Mouse (Mus musculus): Measurements from ENCODE around the gene Chit1. TPM values are rescaled to one million over a fixed set of nuclear protein-coding genes. Genes with fewer than 3 reads are reported as not detected.

Gene Chit1
- total and polyA plus RNA-seq, 3 experiments, result not detected

DNA sequence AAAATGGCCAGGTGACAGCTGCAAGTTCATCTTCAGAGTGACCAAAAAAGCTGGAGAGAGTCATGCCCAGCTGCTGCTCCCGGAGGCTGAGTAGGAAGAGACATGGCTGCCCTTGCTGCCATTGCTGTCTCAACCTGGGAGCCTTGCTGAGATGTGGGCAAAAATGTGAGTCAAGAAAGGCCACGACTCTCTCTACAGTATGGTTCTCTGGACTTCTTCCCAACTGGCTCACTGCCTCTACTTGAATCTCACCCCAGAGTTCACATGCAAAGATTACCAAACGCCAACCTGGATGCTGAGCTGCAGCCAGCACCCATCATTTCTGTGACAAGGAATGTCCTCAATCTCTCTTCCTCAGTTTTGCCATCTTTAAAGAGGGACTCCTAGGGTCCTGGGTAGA is 26.9 kb upstream of the Chit1 start:
- Histone ChIP-seq H3K27ac (ENCODE audit: control insufficient read depth, low read depth, low read length) (no peak overlapping the region), H3K9ac (ENCODE audit: control insufficient read depth, low read depth, low read length, poor library complexity, severe bottlenecking) (no peak overlapping the region)
- no peak for TF ChIP-seq ZKSCAN1 (IDR thresholded peaks at IDR 0.05; ENCODE audit: low read depth, low read length)
- no peak for TF ChIP-seq ZMIZ1 (IDR thresholded peaks at IDR 0.05; ENCODE audit: low read depth, low read length)
- no peak for TF ChIP-seq CTCF (IDR thresholded peaks at IDR 0.05 in 2 of 3, conservative IDR thresholded peaks at IDR 0.05 in 1 of 3; ENCODE audit: control insufficient read depth in 1 of 3, insufficient read depth in 1 of 3, low read depth in 2 of 3, low read length in 3 of 3, poor library complexity in 1 of 3, severe bottlenecking in 1 of 3)
- no peak for TF ChIP-seq POLR2AphosphoS2 (IDR thresholded peaks at IDR 0.05; ENCODE audit: low read length)
- no peak for TF ChIP-seq E2F4 (IDR thresholded peaks at IDR 0.05; ENCODE audit: borderline replicate concordance, low read depth, low read length)
- no peak for TF ChIP-seq USF1 (IDR thresholded peaks at IDR 0.05; ENCODE audit: low read depth, low read length)
- TF ChIP-seq NRF1 (IDR thresholded peaks at IDR 0.05; ENCODE audit: insufficient read depth, low read depth, low read length, poor library complexity, severe bottlenecking), result no peak

DNA sequence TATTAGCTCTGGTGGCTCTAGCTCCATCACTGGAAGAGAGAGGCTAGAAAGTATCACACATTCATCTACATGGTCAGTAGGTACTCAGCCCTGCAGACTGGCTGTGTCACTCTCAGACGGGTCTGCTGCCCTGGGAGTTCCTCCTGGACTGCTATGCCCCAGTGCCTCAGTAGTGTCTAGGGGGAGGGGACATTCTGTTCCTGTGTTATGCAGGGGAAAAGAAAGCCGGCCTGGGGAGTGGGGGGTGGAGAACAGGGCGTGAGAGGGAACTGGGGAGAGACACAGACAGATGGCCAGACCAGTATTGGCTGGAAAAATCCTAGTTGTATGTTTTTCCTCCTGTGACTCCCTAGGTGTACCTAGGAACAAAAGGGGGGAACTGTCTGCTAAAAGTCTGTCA is 25.0 kb upstream of the Chit1 start:
- no peak for DNase-seq (ENCODE audit: low read depth, low spot score)
- Histone ChIP-seq H3K27ac (ENCODE audit: control insufficient read depth, low read depth, low read length) (no peak overlapping the region), H3K9me3 (replicated peaks; ENCODE audit: insufficient read depth, low read length) (no peaks in the 10 kb centered on the region), H3K79me2 (ENCODE audit: control insufficient read depth, insufficient read depth, low read length, poor library complexity) (no peaks in the 10 kb centered on the region), H3K4me1 (ENCODE audit: control insufficient read depth in 1 of 2, insufficient read depth in 2 of 2, low read length in 2 of 2) (peaks cover 4 to 29% of the 10 kb centered on the region in 2 experiments), H3K9ac (ENCODE audit: control insufficient read depth, low read depth, low read length, poor library complexity, severe bottlenecking) (no peak overlapping the region), H3K27me3 (ENCODE audit: control insufficient read depth in 1 of 2, insufficient read depth in 2 of 2, low read length in 2 of 2) (no peaks in the 10 kb centered on the region), H3K4me3 (ENCODE audit: control insufficient read depth in 1 of 2, insufficient read depth in 1 of 2, low read depth in 2 of 2, low read length in 2 of 2) (no peak overlapping the region; a peak in 1 of 4 replicates), H3K36me3 (ENCODE audit: control insufficient read depth in 1 of 2, insufficient read depth in 2 of 2, low read length in 2 of 2) (peaks cover 0 to 17% of the 10 kb centered on the region in 2 experiments; a peak in 2 of 4 replicates)
- TF ChIP-seq CHD2 (IDR thresholded peaks at IDR 0.05; ENCODE audit: low read length) (no peak), ELF1 (IDR thresholded peaks at IDR 0.05; ENCODE audit: low read depth, low read length) (no peak), USF2 (IDR thresholded peaks at IDR 0.05; ENCODE audit: borderline replicate concordance in 1 of 2, insufficient read depth in 1 of 2, low read depth in 1 of 2, low read length in 2 of 2) (no peak), KAT2A (conservative IDR thresholded peaks at IDR 0.05; ENCODE audit: low read depth, low read length) (no peak), MYB (IDR thresholded peaks at IDR 0.05; ENCODE audit: low read depth, low read length) (no peak), CHD1 (IDR thresholded peaks at IDR 0.05; ENCODE audit: low read depth, low read length) (no peak), RCOR1 (IDR thresholded peaks at IDR 0.05; ENCODE audit: low read depth, low read length) (no peak)

More for the DNA sequence above, 26.9 kb upstream of the Chit1 start:
- no peak for DNase-seq (ENCODE audit: low read depth, low spot score)
- peaks cover 4 to 35% of the 10 kb centered on the region in 2 experiments for H3K4me1 ChIP-seq (ENCODE audit: control insufficient read depth in 1 of 2, insufficient read depth in 2 of 2, low read length in 2 of 2)
- H3K4me3 ChIP-seq (ENCODE audit: control insufficient read depth in 1 of 2, insufficient read depth in 1 of 2, low read depth in 2 of 2, low read length in 2 of 2), result no peak overlapping the region
- no peaks in the 10 kb centered on the region for H3K9me3 ChIP-seq (replicated peaks; ENCODE audit: insufficient read depth, low read length)
- no peaks in the 10 kb centered on the region for H3K79me2 ChIP-seq (ENCODE audit: control insufficient read depth, insufficient read depth, low read length, poor library complexity)
- no peaks in the 10 kb centered on the region for H3K27me3 ChIP-seq (ENCODE audit: control insufficient read depth in 1 of 2, insufficient read depth in 2 of 2, low read length in 2 of 2)
- H3K36me3 ChIP-seq (ENCODE audit: control insufficient read depth in 1 of 2, insufficient read depth in 2 of 2, low read length in 2 of 2), result peaks cover 0 to 16% of the 10 kb centered on the region in 2 experiments; a peak in 2 of 4 replicates

Data from MEL (cell line).